Mouse (Mus musculus) heart, adult 2 months (tissue): ENCODE results near the gene Pcolce.

ENCODE experiments used
- CTCF ChIP-seq: fragments of 200-600 bp; IDR thresholded peaks from 2 replicates; pipeline ENCODE4 v1.8.1; 2022; ENCODE audit warnings: antibody characterized with exemption, mild to moderate bottlenecking, moderate library complexity
- POLR2A ChIP-seq: fragments of 200-500 bp; IDR thresholded peaks from 2 replicates; pipeline ENCODE4 v1.6.1; 2011; ENCODE audit warnings: mild to moderate bottlenecking, low read depth, low read length, control low read depth; ENCODE audit not compliant: insufficient read depth

DNA sequence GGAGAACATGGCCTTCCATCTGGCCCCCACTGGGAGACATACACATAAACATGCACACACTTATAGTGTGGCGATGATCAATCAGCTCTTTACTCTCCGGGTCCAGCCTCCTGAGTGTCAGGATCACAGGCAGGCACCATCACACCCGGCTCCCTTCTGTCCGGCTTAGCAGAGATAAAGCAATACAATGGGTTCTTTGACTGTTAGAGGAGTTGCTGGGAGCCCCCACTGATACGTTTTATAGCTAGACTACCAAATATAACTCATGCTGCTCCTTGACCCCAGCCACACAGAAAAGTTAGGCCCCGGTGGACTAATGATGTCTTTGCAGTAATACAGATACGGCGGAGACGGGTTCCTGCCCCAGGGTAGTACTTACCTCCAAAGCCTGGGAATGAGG lies 49.5 kb upstream of the Pcolce start:
- TF ChIP-seq CTCF (no peak), POLR2A (no peak)
